Mouse (Mus musculus) bone marrow macrophage, adult 2 months (primary cell): ENCODE results near the gene Kcnj12.

Experiments used
- CTCF ChIP-seq: IDR thresholded peaks from 2 replicates; pipeline ENCODE4 v1.5.1; 2012; ENCODE audit warnings: low read depth, mild to moderate bottlenecking, low read length, moderate library complexity
- POLR2A ChIP-seq: IDR thresholded peaks from 2 replicates; pipeline ENCODE4 v1.6.1; 2012; ENCODE audit warnings: mild to moderate bottlenecking, low read depth, low read length, borderline replicate concordance

DNA sequence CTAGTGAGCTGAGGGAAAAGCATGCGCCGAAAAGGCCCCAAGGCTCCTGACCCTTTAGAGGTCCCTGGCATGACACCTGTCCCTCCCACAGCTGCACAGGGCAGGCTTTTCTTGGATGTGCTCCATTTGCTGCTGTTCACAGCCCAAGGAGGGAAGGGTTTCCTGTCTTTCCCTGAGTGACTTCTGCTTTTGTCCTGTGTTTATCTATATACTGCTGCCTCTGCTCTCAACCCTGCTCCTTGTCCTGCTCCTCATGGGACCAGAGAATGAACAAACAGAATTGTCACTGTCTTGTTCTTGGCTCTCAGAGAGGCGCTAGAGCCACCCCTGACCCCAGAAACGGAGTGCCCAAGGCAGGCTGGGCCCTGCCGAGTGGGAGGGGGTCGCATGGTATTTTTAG is 17.0 kb upstream of the Kcnj12 start:
- no peak for TF ChIP-seq CTCF
- TF ChIP-seq POLR2A, result no peak
